Mouse (Mus musculus): ENCODE measurements around the gene Kif19a.

- TF ChIP-seq POLR2A (IDR thresholded peaks at IDR 0.05; ENCODE audit: borderline replicate concordance, control insufficient read depth, low read depth, low read length) (no peak), CTCF (IDR thresholded peaks at IDR 0.05; ENCODE audit: control insufficient read depth, insufficient read depth, low read length) (no peak)
Observed at GRCm38 (mm10) chr11:114819110-114819509, 53.9 kb downstream of the Kif19a start.
